Mouse (Mus musculus) Patski (cell line): Measurements from ENCODE around the gene Impad1. TPM values are rescaled to one million over a fixed set of nuclear protein-coding genes. Genes with fewer than 3 reads are reported as not detected.

ENCODE experiments used
- ATAC-seq: fragments of 100-300 bp; one replicate; pipeline ENCODE4 v1.8.0; 2021
- CTCF ChIA-PET: fragments of 350-600 bp; sonication (Branson Sonifier 250); formaldehyde crosslinking; loops from one replicate; lab custom pipeline; 2022; ENCODE audit warnings: inconsistent platforms; lab: Charles Lee
- POLR2A ChIA-PET: fragments of 350-600 bp; sonication (Branson Sonifier 250); formaldehyde crosslinking; loops from one replicate; lab custom pipeline; 2022; ENCODE audit warnings: antibody characterized with exemption, inconsistent platforms; lab: Charles Lee
- DNase-seq: peaks from one replicate; pipeline ENCODE4 v3.0.0-alpha.2; 2011; ENCODE audit warnings: low read depth, low spot score
- H3K27me3 ChIP-seq: fragments of 371-371 bp; one replicate; pipeline ENCODE4 v1.5.1; 2021
- CTCF ChIP-seq: fragments of 100-300 bp; IDR thresholded peaks from one replicate; pipeline ENCODE4 v1.5.1; 2021
- in situ Hi-C: fragments of 300-500 bp; cut with MboI; formaldehyde crosslinking; loops from 3 replicates; pipeline ENCODE4 v1.11.1; 2018; ENCODE audit warnings: low pct_unique_long_range_greater_than_20kb, mixed read lengths
- polyA plus RNA-seq: library from polyadenylated mRNA; unstranded; gene quantifications from one replicate; pipeline ENCODE4 v1.2.3, GENCODE M21; 2021

The Impad1 gene
- 38.1 TPM for polyA plus RNA-seq

- no peak for TF ChIP-seq CTCF
- no peaks in the 10 kb centered on the region for H3K27me3 ChIP-seq
- ChIA-PET POLR2A (no interaction called here), CTCF (no interaction called here)
- DNase-seq: no peak
- in situ Hi-C loops: no loop called here
- ATAC-seq: peak; percentile 98
These were observed at the start of gene Impad1 for GRCm38 (mm10) chr4:4792992-4793834. TSS of gene Impad1 (minus strand) at chr4:4793355.

DNA sequence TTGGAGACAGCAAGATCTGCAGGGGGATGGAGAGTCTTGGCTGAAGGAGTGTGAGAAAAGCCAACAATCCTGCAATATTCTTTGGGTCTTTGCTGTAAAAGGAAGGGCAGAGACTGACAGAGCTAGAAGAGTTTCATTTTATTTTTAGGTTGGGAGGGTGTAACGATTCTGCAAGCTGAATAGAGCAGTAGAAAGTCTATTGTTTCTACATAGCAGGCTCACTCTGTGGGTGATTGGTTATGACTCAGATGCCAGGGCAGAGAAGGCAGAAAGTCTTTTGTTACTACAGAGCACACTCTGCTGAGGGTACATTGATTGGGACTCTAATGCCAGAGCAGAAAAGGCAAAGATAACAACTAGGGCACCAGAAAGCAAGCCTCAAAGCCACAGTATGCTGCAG lies 47.0 kb upstream of the Impad1 start:
- ChIA-PET POLR2A (interaction anchor here (0.5 to 0.7 kb wide), 2 partner anchors 284 to 1756 kb away, joined by 3 read pairs; no protein-coding TSS in a partner anchor), CTCF (interaction anchor here (1.3 kb wide), 1 partner anchor 11 kb away, joined by 5 read pairs; no protein-coding TSS in a partner anchor)
- in situ Hi-C loops: no loop called here
- no peak for ATAC-seq
- TF ChIP-seq CTCF: no peak
- H3K27me3 ChIP-seq: no peaks in the 10 kb centered on the region
- DNase-seq: no peak

DNA sequence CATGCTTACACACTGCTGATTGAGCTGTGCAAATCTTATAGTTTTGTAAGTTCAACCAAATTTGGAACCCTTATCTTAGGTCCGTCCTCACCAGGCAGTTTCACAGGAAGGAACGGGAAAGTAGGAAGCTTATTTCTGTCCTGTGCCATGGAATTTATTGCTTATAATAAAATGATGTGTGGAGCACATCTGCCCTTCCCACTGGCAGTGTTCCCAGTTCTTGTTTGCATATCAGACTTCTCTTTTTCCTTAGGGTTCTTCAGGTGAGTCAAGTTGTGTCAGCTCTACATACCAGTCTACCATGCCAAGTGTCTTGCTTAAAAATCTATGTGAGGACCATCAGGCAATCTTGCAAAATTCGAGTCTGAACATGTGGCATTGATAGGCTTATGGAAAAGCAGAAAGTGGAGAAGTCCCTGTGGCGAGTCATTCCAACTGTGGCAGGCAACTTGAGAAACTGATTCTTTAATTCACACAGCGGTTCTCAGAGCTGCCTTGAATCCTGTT lies 40.7 kb upstream of the Impad1 start:
- H3K27me3 ChIP-seq: no peaks in the 10 kb centered on the region
- ATAC-seq (no peak), DNase-seq (no peak)
- no peak for TF ChIP-seq CTCF
- POLR2A ChIA-PET: no interaction called here
- in situ Hi-C loops: no loop called here
- CTCF ChIA-PET: no interaction called here

- ChIA-PET CTCF (no interaction called here), POLR2A (no interaction called here)
- no peak for TF ChIP-seq CTCF
- DNase-seq: no peak
- H3K27me3 ChIP-seq: no peaks in the 10 kb centered on the region
- no peak for ATAC-seq
- in situ Hi-C loops: no loop called here
These were observed 35.0 kb upstream of the Impad1 start for GRCm38 (mm10) chr4:4828131-4828530.

GRCm38 (mm10) chr4:4822119-4822518 lies 29.0 kb upstream of the Impad1 start:
- ChIA-PET POLR2A (no interaction called here), CTCF (no interaction called here)
- ATAC-seq (peak; percentile 51), DNase-seq (peak; percentile 24)
- H3K27me3 ChIP-seq: peaks cover under 1% of the 10 kb centered on the region
- no peak for TF ChIP-seq CTCF
- in situ Hi-C loops: no loop called here

GRCm38 (mm10) chr4:4792141-4792991 lies 789 bp downstream of the Impad1 start:
- ATAC-seq (peak; percentile 73), DNase-seq (no peak)
- no peak for TF ChIP-seq CTCF
- ChIA-PET CTCF (no interaction called here), POLR2A (no interaction called here)
- in situ Hi-C loops: no loop called here
- H3K27me3 ChIP-seq: no peaks in the 10 kb centered on the region

DNA sequence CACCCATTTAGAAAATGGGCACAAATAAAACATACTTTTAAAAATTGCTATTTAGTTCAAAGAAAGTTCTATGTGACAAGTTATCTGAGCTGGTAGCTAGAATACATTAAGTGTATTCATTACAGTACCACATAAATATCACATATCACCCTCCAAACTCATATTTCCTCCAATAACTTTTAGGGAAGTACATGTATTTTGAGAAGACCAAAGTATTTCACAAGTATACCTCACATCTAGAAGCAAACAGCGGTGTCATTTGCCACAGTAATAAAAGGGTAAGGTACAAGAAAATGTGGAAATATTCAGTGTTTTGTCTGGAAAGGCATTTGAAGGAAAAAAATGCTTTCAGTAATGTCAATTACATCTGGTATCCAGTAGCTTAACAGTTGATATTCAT lies 2.0 kb downstream of the Impad1 start:
- ATAC-seq (no peak), DNase-seq (no peak)
- H3K27me3 ChIP-seq: no peaks in the 10 kb centered on the region
- TF ChIP-seq CTCF: no peak
- in situ Hi-C loops: no loop called here
- ChIA-PET CTCF (interaction anchor here (1.2 kb wide), 1 partner anchor 17 kb away, joined by 3 read pairs; no protein-coding TSS in a partner anchor), POLR2A (no interaction called here)

- DNase-seq (no peak), ATAC-seq (no peak)
- POLR2A ChIA-PET: no interaction called here
- CTCF ChIA-PET: interaction anchor here (1.0 kb wide), 1 partner anchor 11 kb away, joined by 3 read pairs; no protein-coding TSS in a partner anchor
- no peak for TF ChIP-seq CTCF
- in situ Hi-C loops: no loop called here
- no peaks in the 10 kb centered on the region for H3K27me3 ChIP-seq
These were observed 8.0 kb downstream of the Impad1 start for GRCm38 (mm10) chr4:4785169-4785568.

DNA sequence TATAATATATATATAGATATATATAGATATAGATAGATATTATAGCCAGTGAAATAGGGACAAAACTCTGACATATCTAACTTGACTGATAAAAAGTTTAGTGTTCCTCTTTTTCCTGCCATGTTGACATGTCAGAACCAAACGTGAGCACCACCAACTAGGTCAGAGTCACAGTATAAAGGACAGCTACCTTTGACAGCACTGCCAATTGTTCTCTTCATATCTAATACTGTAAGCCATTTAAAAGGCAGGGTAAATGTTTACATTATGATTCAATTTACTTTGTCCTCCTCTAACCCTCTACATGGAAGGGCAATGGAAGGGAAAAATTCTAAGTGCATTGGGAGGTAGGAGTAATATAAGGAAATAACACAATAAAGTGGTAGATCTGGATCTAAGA lies 8.8 kb downstream of the Impad1 start:
- no peaks in the 10 kb centered on the region for H3K27me3 ChIP-seq
- CTCF ChIA-PET: interaction anchor here (1.0 kb wide), 1 partner anchor 11 kb away, joined by 3 read pairs; no protein-coding TSS in a partner anchor
- in situ Hi-C loops: no loop called here
- POLR2A ChIA-PET: no interaction called here
- no peak for ATAC-seq
- no peak for DNase-seq
- no peak for TF ChIP-seq CTCF

GRCm38 (mm10) chr4:4783686-4783957 lies 9.5 kb downstream of the Impad1 start:
- ATAC-seq (no peak), DNase-seq (no peak)
- TF ChIP-seq CTCF: no peak
- no peaks in the 10 kb centered on the region for H3K27me3 ChIP-seq
- in situ Hi-C loops: no loop called here
- POLR2A ChIA-PET: no interaction called here
- CTCF ChIA-PET: no interaction called here
